Mouse (Mus musculus): ENCODE data around the gene Nostrin. TPM values are rescaled to one million over a fixed set of nuclear protein-coding genes. Genes with fewer than 3 reads are reported as not detected.

Nostrin gene
- polyA plus RNA-seq, 1 experiment from 2014 or later = 18.7 TPM

GRCm38 (mm10) chr2:69140215-69140614, 4.6 kb downstream of the Nostrin start:
- ATAC-seq (ENCODE audit: low FRiP score, low TSS enrichment) = no peak
- no peak overlapping the region for H3K4me3 ChIP-seq (ENCODE audit: low read depth, low read length)
- H3K27ac ChIP-seq (replicated peaks) = no peak overlapping the region
- TF ChIP-seq EP300 (optimal IDR thresholded peaks at IDR 0.05) = no peak
- no peak for TF ChIP-seq CTCF (IDR thresholded peaks at IDR 0.05; ENCODE audit: low read depth)
- no peaks in the 10 kb centered on the region for H3K36me3 ChIP-seq (ENCODE audit: control insufficient read depth, insufficient read depth, low read length)
- H3K9ac ChIP-seq (ENCODE audit: low read length) = no peak overlapping the region
- no peaks in the 10 kb centered on the region for H3K9me3 ChIP-seq (ENCODE audit: control insufficient read depth, low read length)
- H3K4me2 ChIP-seq (replicated peaks; ENCODE audit: low read depth) = no peak overlapping the region
- H3K4me1 ChIP-seq (replicated peaks; ENCODE audit: control insufficient read depth, insufficient read depth) = no peaks in the 10 kb centered on the region
- no peaks in the 10 kb centered on the region for H3K27me3 ChIP-seq (ENCODE audit: control insufficient read depth, insufficient read depth, low read length)
- no peak for DNase-seq (ENCODE audit: low spot score)
- 65% methylated on average over 2 of the region's 2 CpGs for WGBS

DNA sequence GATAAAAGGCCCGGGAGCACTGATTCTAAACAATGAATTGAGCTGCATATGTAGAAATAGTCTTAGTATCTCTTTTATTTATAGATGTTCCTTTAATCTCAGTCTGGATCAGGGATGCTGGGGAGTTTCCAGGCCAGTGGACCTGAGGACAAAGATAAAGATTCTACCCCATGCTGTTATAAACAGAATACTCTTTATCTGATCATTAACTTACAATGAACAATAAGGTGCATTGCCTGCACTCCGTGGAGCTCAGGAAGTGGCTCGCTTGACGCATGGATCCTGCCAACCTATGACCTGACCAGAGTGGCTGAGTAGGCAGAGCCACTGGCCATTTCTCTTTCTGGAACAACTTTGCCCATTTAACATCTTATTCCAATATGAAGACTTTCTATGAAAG, 5.2 kb downstream of the Nostrin start:
- DNase-seq (ENCODE audit: low spot score) (no peak), ATAC-seq (ENCODE audit: low FRiP score, low TSS enrichment) (no peak)
- Histone ChIP-seq H3K4me1 (replicated peaks; ENCODE audit: control insufficient read depth, insufficient read depth) (no peaks in the 10 kb centered on the region), H3K4me2 (replicated peaks; ENCODE audit: low read depth) (no peak overlapping the region), H3K36me3 (ENCODE audit: control insufficient read depth, insufficient read depth, low read length) (no peaks in the 10 kb centered on the region), H3K9ac (ENCODE audit: low read length) (no peak overlapping the region), H3K27me3 (ENCODE audit: control insufficient read depth, insufficient read depth, low read length) (no peaks in the 10 kb centered on the region), H3K27ac (replicated peaks) (no peak overlapping the region), H3K9me3 (ENCODE audit: control insufficient read depth, low read length) (no peaks in the 10 kb centered on the region), H3K4me3 (ENCODE audit: low read depth, low read length) (no peak overlapping the region)
- TF ChIP-seq CTCF (IDR thresholded peaks at IDR 0.05; ENCODE audit: low read depth) (no peak), EP300 (optimal IDR thresholded peaks at IDR 0.05) (no peak)
- WGBS = 53% methylated on average over 4 of the region's 4 CpGs

DNA sequence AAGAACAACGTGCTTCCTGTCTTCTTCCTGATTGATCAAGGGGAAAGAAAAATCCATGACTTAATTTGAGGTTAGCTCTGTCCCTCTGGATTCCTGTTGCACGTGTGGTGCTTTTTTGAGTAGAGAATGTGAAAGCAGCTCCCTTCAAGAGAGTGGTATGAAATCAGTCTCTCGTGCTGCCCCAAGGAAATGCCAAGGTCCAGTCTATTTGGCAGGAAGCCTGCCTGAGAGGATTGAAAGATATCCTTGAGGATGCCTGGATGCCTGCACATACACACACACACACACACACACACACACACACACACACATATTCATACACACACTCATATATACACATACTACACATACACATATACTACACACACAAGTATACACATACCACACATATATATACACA, 13.1 kb downstream of the Nostrin start:
- WGBS = 44% methylated on average over 3 of the region's 3 CpGs
- Histone ChIP-seq H3K9ac (ENCODE audit: low read length) (no peak overlapping the region), H3K27me3 (ENCODE audit: control insufficient read depth, insufficient read depth, low read length) (no peaks in the 10 kb centered on the region), H3K36me3 (ENCODE audit: control insufficient read depth, insufficient read depth, low read length) (no peaks in the 10 kb centered on the region), H3K4me2 (replicated peaks; ENCODE audit: low read depth) (no peak overlapping the region), H3K9me3 (ENCODE audit: control insufficient read depth, low read length) (no peaks in the 10 kb centered on the region), H3K4me3 (ENCODE audit: low read depth, low read length) (no peak overlapping the region), H3K27ac (replicated peaks) (no peak overlapping the region), H3K4me1 (replicated peaks; ENCODE audit: control insufficient read depth, insufficient read depth) (no peaks in the 10 kb centered on the region)
- DNase-seq (ENCODE audit: low spot score) (no peak), ATAC-seq (ENCODE audit: low FRiP score, low TSS enrichment) (no peak)
- no peak for TF ChIP-seq EP300 (optimal IDR thresholded peaks at IDR 0.05)
- no peak for TF ChIP-seq CTCF (IDR thresholded peaks at IDR 0.05; ENCODE audit: low read depth)

GRCm38 (mm10) chr2:69149154-69149553, 13.6 kb downstream of the Nostrin start:
- Histone ChIP-seq H3K27me3 (ENCODE audit: control insufficient read depth, insufficient read depth, low read length) (no peaks in the 10 kb centered on the region), H3K27ac (replicated peaks) (no peak overlapping the region), H3K9ac (ENCODE audit: low read length) (no peak overlapping the region), H3K4me1 (replicated peaks; ENCODE audit: control insufficient read depth, insufficient read depth) (no peaks in the 10 kb centered on the region), H3K4me2 (replicated peaks; ENCODE audit: low read depth) (no peak overlapping the region), H3K36me3 (ENCODE audit: control insufficient read depth, insufficient read depth, low read length) (no peaks in the 10 kb centered on the region), H3K9me3 (ENCODE audit: control insufficient read depth, low read length) (no peaks in the 10 kb centered on the region), H3K4me3 (ENCODE audit: low read depth, low read length) (no peak overlapping the region)
- WGBS = 67% methylated on average over 10 of the region's 10 CpGs
- DNase-seq (ENCODE audit: low spot score) (peak; percentile 53), ATAC-seq (ENCODE audit: low FRiP score, low TSS enrichment) (peak; percentile 93)
- TF ChIP-seq EP300 (optimal IDR thresholded peaks at IDR 0.05) (no peak), CTCF (IDR thresholded peaks at IDR 0.05; ENCODE audit: low read depth) (no peak)

DNA sequence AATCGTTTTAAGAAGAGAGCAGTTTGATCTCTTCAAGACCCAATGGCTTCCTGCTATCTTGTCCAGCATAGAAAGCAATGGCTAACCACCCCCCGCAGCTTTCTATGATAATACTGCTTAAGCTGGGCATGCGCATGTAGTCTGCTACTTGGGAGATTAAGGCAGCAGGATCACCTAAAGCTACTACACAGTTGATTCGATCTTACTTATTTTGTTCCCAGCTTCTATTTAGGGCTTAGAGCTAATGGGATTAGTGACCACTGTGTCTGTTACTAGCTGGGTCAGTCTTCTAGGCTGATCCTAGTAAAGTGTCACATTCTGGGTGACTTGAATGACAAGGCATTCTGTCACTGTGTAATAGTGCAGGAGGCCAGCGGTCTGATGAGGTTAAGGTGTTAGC, 15.2 kb downstream of the Nostrin start:
- Histone ChIP-seq H3K27ac (replicated peaks) (no peak overlapping the region), H3K4me1 (replicated peaks; ENCODE audit: control insufficient read depth, insufficient read depth) (no peaks in the 10 kb centered on the region), H3K9ac (ENCODE audit: low read length) (no peak overlapping the region), H3K4me2 (replicated peaks; ENCODE audit: low read depth) (no peak overlapping the region), H3K36me3 (ENCODE audit: control insufficient read depth, insufficient read depth, low read length) (no peaks in the 10 kb centered on the region), H3K4me3 (ENCODE audit: low read depth, low read length) (no peak overlapping the region), H3K27me3 (ENCODE audit: control insufficient read depth, insufficient read depth, low read length) (no peaks in the 10 kb centered on the region), H3K9me3 (ENCODE audit: control insufficient read depth, low read length) (no peaks in the 10 kb centered on the region)
- ATAC-seq (ENCODE audit: low FRiP score, low TSS enrichment) (no peak), DNase-seq (ENCODE audit: low spot score) (no peak)
- no peak for TF ChIP-seq CTCF (IDR thresholded peaks at IDR 0.05; ENCODE audit: low read depth)
- TF ChIP-seq EP300 (optimal IDR thresholded peaks at IDR 0.05) = no peak
- 79% methylated on average over 5 of the region's 5 CpGs for WGBS

GRCm38 (mm10) chr2:69155861-69156260, 20.3 kb downstream of the Nostrin start:
- Histone ChIP-seq H3K4me1 (replicated peaks; ENCODE audit: control insufficient read depth, insufficient read depth) (no peaks in the 10 kb centered on the region), H3K27me3 (ENCODE audit: control insufficient read depth, insufficient read depth, low read length) (no peaks in the 10 kb centered on the region), H3K4me3 (ENCODE audit: low read depth, low read length) (no peak overlapping the region), H3K9ac (ENCODE audit: low read length) (no peak overlapping the region), H3K27ac (replicated peaks) (no peak overlapping the region), H3K36me3 (ENCODE audit: control insufficient read depth, insufficient read depth, low read length) (no peaks in the 10 kb centered on the region), H3K9me3 (ENCODE audit: control insufficient read depth, low read length) (no peaks in the 10 kb centered on the region), H3K4me2 (replicated peaks; ENCODE audit: low read depth) (no peak overlapping the region)
- WGBS = 40% methylated on average over 3 of the region's 3 CpGs
- no peak for DNase-seq (ENCODE audit: low spot score)
- TF ChIP-seq CTCF (IDR thresholded peaks at IDR 0.05; ENCODE audit: low read depth) (no peak), EP300 (optimal IDR thresholded peaks at IDR 0.05) (no peak)
- ATAC-seq (ENCODE audit: low FRiP score, low TSS enrichment) = no peak
